Mouse (Mus musculus) heart, postnatal 0 days (tissue): Measurements from ENCODE around the gene D5Ertd579e. TPM values are rescaled to one million over a fixed set of nuclear protein-coding genes. Genes with fewer than 3 reads are reported as not detected.

Experiments used
- ATAC-seq: fragments of 200-750 bp; cut with Nextera tagmentation; 2 replicates; pipeline ENCODE4 v1.8.0; 2017; ENCODE audit warnings: low read depth, moderate number of reproducible peaks, moderate library complexity; ENCODE audit not compliant: insufficient read depth
- DNase-seq: peaks from one replicate; pipeline ENCODE4 v3.0.0-alpha.2; 2016; ENCODE audit warnings: low spot score
- H3K27ac ChIP-seq: fragments of 300-500 bp; sonication (generic); 2 replicates; pipeline ENCODE4 v1.5.1; 2014; ENCODE audit warnings: low read depth, mild to moderate bottlenecking
- H3K27me3 ChIP-seq: fragments of 300-500 bp; sonication (generic); 2 replicates; pipeline ENCODE4 v1.6.1; 2014; ENCODE audit warnings: low read length, mixed read lengths; ENCODE audit not compliant: control insufficient read depth, insufficient read depth
- H3K36me3 ChIP-seq: fragments of 300-500 bp; sonication (generic); replicated peaks from 2 replicates; pipeline ENCODE4 v1.6.1; 2014; ENCODE audit warnings: low read length, mixed read lengths; ENCODE audit not compliant: control insufficient read depth, insufficient read depth
- H3K4me1 ChIP-seq: fragments of 300-500 bp; sonication (generic); 2 replicates; pipeline ENCODE4 v1.6.1; 2014; ENCODE audit warnings: antibody characterized with exemption; ENCODE audit not compliant: control insufficient read depth, insufficient read depth
- H3K4me2 ChIP-seq: fragments of 300-500 bp; sonication (generic); 2 replicates; pipeline ENCODE4 v1.6.1; 2014; ENCODE audit warnings: low read depth, mild to moderate bottlenecking, low read length, moderate library complexity
- H3K4me3 ChIP-seq: fragments of 300-500 bp; sonication (generic); 2 replicates; pipeline ENCODE4 v1.5.1; 2014; ENCODE audit warnings: low read depth, low read length
- H3K9ac ChIP-seq: fragments of 300-500 bp; sonication (generic); replicated peaks from 2 replicates; pipeline ENCODE4 v1.6.1; 2014; ENCODE audit warnings: low read depth, low read length, mixed read lengths
- H3K9me3 ChIP-seq: fragments of 300-500 bp; sonication (generic); replicated peaks from 2 replicates; pipeline ENCODE4 v1.6.1; 2016; ENCODE audit warnings: low read length; ENCODE audit not compliant: control insufficient read depth
- CTCF ChIP-seq: IDR thresholded peaks from 2 replicates; pipeline ENCODE4 v1.5.1; 2016; ENCODE audit warnings: antibody characterized with exemption, control low read depth, low read depth
- EP300 ChIP-seq: IDR thresholded peaks from 2 replicates; pipeline ENCODE4 v1.6.1; 2016; ENCODE audit warnings: antibody characterized with exemption, low read depth
- WGBS: fragments of 180-500 bp; shearing (Covaris S2); extraction: QIAGEN DNeasy Blood & Tissue Kit; methylation state at CpG from one replicate; pipeline ENCODE4 v1.1.7; 2014; 5-methylcytosine and 5-hydroxymethylcytosine counted together
- polyA plus RNA-seq: library from polyadenylated mRNA; unstranded; fragments of >200 nt; fragmentation: Nextera tagmentation; extraction: Ambion mirVana; gene quantifications from 2 replicates; pipeline ENCODE4 v1.2.1, GENCODE M21; 2015
- total RNA-seq: library from RNA; depleted of rRNA; stranded (reverse); fragments of >200 nt; gene quantifications from 2 replicates; pipeline ENCODE4 v1.2.3, GENCODE M21; 2014; ENCODE audit warnings: low replicate concordance

The D5Ertd579e gene
- total and polyA plus RNA-seq, 2 experiments from 2014 or later, result 28.5 to 52.6 TPM

DNA sequence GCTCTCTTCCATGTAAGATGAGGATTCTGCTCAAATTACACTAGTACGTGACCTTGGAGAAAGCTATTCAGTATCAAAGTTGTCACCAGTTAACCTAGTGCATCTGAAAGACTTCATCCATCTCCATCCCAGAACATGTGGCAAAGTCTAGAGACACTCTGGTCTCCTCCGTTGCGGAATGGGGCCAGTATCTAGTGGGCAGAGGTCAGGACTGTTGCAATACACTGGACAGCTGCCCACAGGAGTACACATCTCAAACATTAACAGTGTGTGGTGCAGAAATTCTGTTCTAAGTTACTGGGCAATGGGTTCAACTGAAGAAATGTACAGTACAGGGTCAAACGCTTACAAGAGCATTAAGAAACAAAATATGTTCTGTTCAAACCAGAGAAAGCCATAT lies 127.7 kb downstream of the D5Ertd579e start:
- no peak for TF ChIP-seq CTCF
- ATAC-seq, result no peak
- H3K4me3 ChIP-seq, result no peak overlapping the region

DNA sequence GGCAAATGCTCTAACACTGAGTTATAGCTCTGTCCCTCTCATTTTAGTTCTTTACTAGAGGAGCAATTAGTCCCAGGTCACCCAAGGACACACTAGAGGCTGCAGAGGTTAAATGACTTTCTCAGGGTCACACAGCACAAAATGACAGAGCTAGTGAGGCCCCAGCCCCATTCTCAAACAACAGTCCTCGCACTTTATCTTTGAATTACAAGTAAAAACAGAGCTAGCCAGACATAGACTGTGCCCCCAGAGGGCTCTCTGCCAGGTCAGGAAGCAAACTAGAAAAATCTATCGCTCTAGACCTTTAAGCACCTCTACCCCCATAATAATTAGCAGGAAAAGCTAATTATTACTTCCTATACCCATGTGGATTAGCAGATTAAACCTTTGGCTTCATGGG lies 128.2 kb downstream of the D5Ertd579e start:
- H3K4me3 ChIP-seq, result no peak overlapping the region
- H3K27me3 ChIP-seq, result no peaks in the 10 kb centered on the region
- DNase-seq, result no peak
- no peak for ATAC-seq
- H3K27ac ChIP-seq, result no peak overlapping the region
- H3K4me1 ChIP-seq, result peaks cover 6% of the 10 kb centered on the region
- H3K36me3 ChIP-seq, result peaks cover 14% of the 10 kb centered on the region
- H3K9me3 ChIP-seq, result no peaks in the 10 kb centered on the region
- H3K4me2 ChIP-seq, result no peak overlapping the region
- no peak for TF ChIP-seq EP300
- no peak for TF ChIP-seq CTCF
- no peak overlapping the region for H3K9ac ChIP-seq
- WGBS, result 42% methylated on average over 2 of the region's 2 CpGs

More for the DNA sequence above, 127.7 kb downstream of the D5Ertd579e start:
- DNase-seq, result no peak
- Histone ChIP-seq H3K9ac (no peak overlapping the region), H3K27me3 (no peaks in the 10 kb centered on the region), H3K4me2 (no peak overlapping the region), H3K9me3 (no peaks in the 10 kb centered on the region), H3K27ac (no peak overlapping the region), H3K36me3 (peaks cover 14% of the 10 kb centered on the region), H3K4me1 (peaks cover 3% of the 10 kb centered on the region)
- WGBS, result 68% methylated on average over 4 of the region's 4 CpGs

DNA sequence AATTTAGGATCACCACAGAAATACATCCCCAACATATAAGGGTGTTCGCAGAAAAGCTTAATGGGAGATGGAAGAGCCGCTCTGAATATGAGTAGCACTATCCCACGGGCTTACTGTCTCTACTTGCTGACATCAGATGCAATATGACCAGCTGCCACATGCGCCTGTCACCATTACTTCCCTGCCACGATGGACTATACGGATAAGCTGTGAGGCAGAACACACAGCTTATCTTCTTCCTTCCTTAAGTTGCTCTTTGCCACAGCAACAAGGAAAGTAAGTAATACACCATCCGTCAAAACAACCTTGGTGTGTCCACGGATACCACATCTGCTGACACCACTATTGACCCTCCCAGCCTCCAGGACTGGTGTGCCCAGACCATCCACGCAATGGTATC lies 131.3 kb downstream of the D5Ertd579e start:
- ATAC-seq, result no peak
- H3K4me2 ChIP-seq, result no peak overlapping the region
- no peak overlapping the region for H3K27ac ChIP-seq
- H3K4me1 ChIP-seq, result peaks cover 12% of the 10 kb centered on the region
- no peak overlapping the region for H3K9ac ChIP-seq
- no peak overlapping the region for H3K4me3 ChIP-seq
- DNase-seq, result no peak
- whole genome bisulfite sequencing, result 61% methylated on average over 9 of the region's 9 CpGs
- TF ChIP-seq CTCF (no peak), EP300 (no peak)
- no peaks in the 10 kb centered on the region for H3K9me3 ChIP-seq
- H3K27me3 ChIP-seq, result no peaks in the 10 kb centered on the region
- no peaks in the 10 kb centered on the region for H3K36me3 ChIP-seq

DNA sequence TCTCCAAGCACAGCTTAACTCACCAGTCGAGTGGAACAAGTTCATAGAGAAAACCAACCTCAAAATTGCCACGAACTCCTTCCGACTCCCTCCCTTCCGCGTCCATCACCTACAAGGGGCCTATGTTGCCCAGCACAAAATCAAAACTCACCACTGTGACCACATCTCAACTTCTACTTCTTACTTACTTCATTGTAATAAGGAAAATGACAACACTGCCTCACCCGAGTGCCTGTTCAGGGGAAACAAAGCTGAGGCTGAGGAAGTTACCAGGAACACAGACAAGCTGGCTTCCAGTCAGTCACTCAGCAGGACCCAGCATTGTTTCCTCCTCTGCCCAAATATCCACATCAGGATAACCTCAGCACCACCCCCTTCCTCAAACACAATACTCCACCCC lies 132.1 kb downstream of the D5Ertd579e start:
- Histone ChIP-seq H3K4me1 (peaks cover 12% of the 10 kb centered on the region), H3K4me3 (no peak overlapping the region), H3K4me2 (no peak overlapping the region), H3K27me3 (no peaks in the 10 kb centered on the region), H3K36me3 (no peaks in the 10 kb centered on the region), H3K9me3 (no peaks in the 10 kb centered on the region), H3K27ac (no peak overlapping the region), H3K9ac (no peak overlapping the region)
- 88% methylated on average over 6 of the region's 6 CpGs for WGBS
- ATAC-seq (no peak), DNase-seq (no peak)
- TF ChIP-seq EP300, result no peak
- no peak for TF ChIP-seq CTCF

DNA sequence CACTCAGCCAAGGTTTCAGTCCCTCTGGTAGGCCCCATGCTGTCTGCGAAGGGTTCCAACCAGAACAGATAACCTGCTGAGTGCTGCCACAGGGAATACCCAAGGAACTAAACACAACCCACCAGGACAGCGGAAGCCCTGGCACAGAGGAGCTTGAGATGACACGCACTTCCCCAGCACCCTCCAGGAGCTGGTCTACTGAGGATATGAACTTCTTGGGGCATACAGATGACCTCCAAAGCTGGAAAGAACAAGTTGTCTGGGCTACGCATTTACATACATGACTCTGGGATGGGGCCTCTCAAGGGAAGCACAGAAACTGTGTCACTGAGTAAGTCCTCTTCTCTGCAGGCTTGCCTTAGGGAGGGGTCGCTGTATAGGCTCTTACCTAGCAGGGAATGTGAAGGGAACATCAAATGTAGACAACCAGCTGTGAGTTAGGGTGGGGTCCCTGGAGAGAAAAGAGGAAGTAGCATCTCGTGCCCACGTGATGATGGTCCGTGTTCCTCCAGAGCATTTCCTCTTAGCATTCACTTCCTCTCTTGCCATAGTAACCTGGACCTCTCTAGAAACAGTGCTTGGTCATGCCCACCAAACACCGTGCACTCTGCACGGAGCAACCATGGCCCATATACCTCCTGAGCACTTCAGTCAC lies 132.9 kb downstream of the D5Ertd579e start:
- no peak overlapping the region for H3K4me3 ChIP-seq
- H3K4me2 ChIP-seq, result no peak overlapping the region
- 70% methylated on average over 10 of the region's 10 CpGs for WGBS
- no peak for ATAC-seq
- no peak for TF ChIP-seq CTCF
- no peak for TF ChIP-seq EP300
- no peak overlapping the region for H3K9ac ChIP-seq
- DNase-seq, result no peak
- peaks cover 12% of the 10 kb centered on the region for H3K4me1 ChIP-seq
- no peak overlapping the region for H3K27ac ChIP-seq
- no peaks in the 10 kb centered on the region for H3K9me3 ChIP-seq
- H3K27me3 ChIP-seq, result no peaks in the 10 kb centered on the region
- H3K36me3 ChIP-seq, result no peaks in the 10 kb centered on the region

DNA sequence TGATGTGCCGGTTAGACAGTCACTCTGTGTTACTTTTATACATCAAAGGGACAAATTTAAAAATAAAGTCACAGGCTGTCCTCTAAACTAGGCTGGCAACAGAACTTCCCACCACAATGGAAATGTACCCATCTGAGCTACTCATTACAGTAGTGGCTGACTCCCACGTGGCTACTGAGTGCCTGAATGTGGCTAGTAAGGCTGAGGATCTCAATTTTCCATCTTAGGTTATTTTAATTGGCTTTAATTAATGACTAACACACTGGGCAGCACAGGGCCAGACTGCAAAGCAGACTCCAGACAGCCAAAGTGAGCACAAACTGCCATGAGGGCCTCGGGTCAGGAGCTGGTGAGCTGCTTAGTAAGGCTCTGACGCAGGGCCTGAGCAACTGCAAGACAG lies 134.3 kb downstream of the D5Ertd579e start:
- no peak for TF ChIP-seq EP300
- TF ChIP-seq CTCF, result no peak
- H3K36me3 ChIP-seq, result no peaks in the 10 kb centered on the region
- H3K27ac ChIP-seq, result no peak overlapping the region
- DNase-seq (no peak), ATAC-seq (no peak)
- H3K4me1 ChIP-seq, result peaks cover 12% of the 10 kb centered on the region
- WGBS, result 89% methylated on average over 4 of the region's 4 CpGs
- H3K9me3 ChIP-seq, result no peaks in the 10 kb centered on the region
- H3K4me2 ChIP-seq, result no peak overlapping the region
- no peak overlapping the region for H3K9ac ChIP-seq
- no peak overlapping the region for H3K4me3 ChIP-seq
- H3K27me3 ChIP-seq, result no peaks in the 10 kb centered on the region
